Comparison of ENCODE assay signal across 17 mouse cellular contexts in genomic region chr11:29779409-29780026, GRCm38 (mm10). TPM values are rescaled to one million over a fixed set of nuclear protein-coding genes. Genes with fewer than 3 reads are reported as not detected.
A peak's percentile ranks its signal among the peaks of the same experiment; 100 is the strongest.
DNase-seq lines count a peak whose midpoint lies in the region; TF ChIP-seq lines count a peak whose summit lies in the region.
"Had no signal": no experiment of that assay in that cellular context is flagged by ENCODE, and none has a peak within 500 bp of the region (broad histone marks: within the 10 kb centered on the region; RNA-seq: fewer than 3 reads in every experiment).

No protein-coding gene starts in this region.

- H3K9me3 ChIP-seq in CH12.LX (replicated peaks; ENCODE audit: low read length), result peaks cover 3% of the 10 kb centered on the region
- H3K9me3 ChIP-seq: embryonic facial prominence, embryonic 15.5 days; forebrain, embryonic 10.5 days; heart, embryonic 13.5 days had no signal

- 0 out of 2 replicates have a peak overlapping the region, but pooled peaks have one; percentile 3 for H3K27ac ChIP-seq in layer of hippocampus, adult 2 months
- peak overlapping the region; percentile 32; the same call in 1 of the 2 replicates for H3K27ac ChIP-seq in CH12.LX (ENCODE audit: insufficient read depth, low read depth)
- H3K27ac ChIP-seq: embryonic facial prominence, embryonic 15.5 days; forebrain, embryonic 10.5 days had no signal

- H3K4me3 ChIP-seq in layer of hippocampus, adult 2 months, result no peak overlapping the region
- H3K4me3 ChIP-seq in CH12.LX (replicated peaks in 1 of 3; ENCODE audit: low read depth in 2 of 3, low read length in 2 of 3, poor library complexity in 1 of 3), result no peak overlapping the region
- H3K4me3 ChIP-seq: embryonic facial prominence, embryonic 15.5 days; erythroblast, embryonic 14.5 days; forebrain, embryonic 10.5 days; heart, embryonic 13.5 days had no signal

- no peaks in the 10 kb centered on the region for H3K79me2 ChIP-seq in CH12.LX (replicated peaks; ENCODE audit: control insufficient read depth, extremely low read depth, insufficient read depth, poor library complexity, severe bottlenecking)

- in situ Hi-C loops in CH12.LX (cut with MboI; ENCODE audit: low pct_ligation_motif_present, low pct_unique_long_range_greater_than_20kb, low sequenced_read_pairs), result no loop called here

- dilution Hi-C loops in CH12.LX (cut with MboI; ENCODE audit: extremely low pct_ligation_motif_present, extremely low pct_unique_long_range_greater_than_20kb, low sequenced_read_pairs), result no loop called here

- TF ChIP-seq CTCF in layer of hippocampus, adult 2 months (conservative IDR thresholded peaks at IDR 0.05), result no peak
- TF ChIP-seq CTCF in CH12.LX (conservative IDR thresholded peaks at IDR 0.05 in 1 of 2, IDR thresholded peaks at IDR 0.05 in 1 of 2; ENCODE audit: low read depth in 2 of 2, low read length in 2 of 2), result no peak

- H3K27me3 ChIP-seq in CH12.LX (replicated peaks), result no peaks in the 10 kb centered on the region
- H3K27me3 ChIP-seq: embryonic facial prominence, embryonic 15.5 days; heart, embryonic 13.5 days had no signal

- TF ChIP-seq POLR2A in CH12.LX (IDR thresholded peaks at IDR 0.05; ENCODE audit: low read depth, low read length), result peak; percentile 25; the same call in 1 of the 2 replicates

- peak; percentile 15 for TF ChIP-seq RAD21 in CH12.LX (IDR thresholded peaks at IDR 0.05; ENCODE audit: low read depth, low read length)

- H3K4me2 ChIP-seq in CH12.LX (ENCODE audit: insufficient read depth, low read depth, poor library complexity, severe bottlenecking), result peak overlapping the region; percentile 69
- H3K4me2 ChIP-seq: embryonic facial prominence, embryonic 15.5 days; heart, embryonic 13.5 days had no signal

- no peak for DNase-seq in layer of hippocampus, adult 2 months (ENCODE audit: low spot score in 2 of 2)
- DNase-seq in layer of hippocampus, adult 8-10 months (ENCODE audit: low spot score in 2 of 2), result no peak
- DNase-seq in CH12.LX (ENCODE audit: extremely low read depth) (peak; percentile 96), R1 (ENCODE audit: low read depth, low spot score) (peak; percentile 84)
- no peak for DNase-seq in frontal cortex, postnatal 25 days (ENCODE audit: low spot score in 2 of 2)
- DNase-seq in ovary, postnatal 10 days (ENCODE audit: low spot score), result no peak
- DNase-seq: adrenal gland, postnatal 10 days; cerebellum, adult 11 months; cerebellum, adult 8-10 months; cerebellum, postnatal 14 days; embryo, embryonic 11 days; gastrocnemius, postnatal 14 days; heart, postnatal 36 days had no signal

- H3K36me3 ChIP-seq in CH12.LX (replicated peaks in 1 of 2; ENCODE audit: control insufficient read depth in 1 of 2, insufficient read depth in 1 of 2, low read length in 1 of 2), result peaks cover 0 to 11% of the 10 kb centered on the region in 2 experiments
- H3K36me3 ChIP-seq: embryonic facial prominence, embryonic 15.5 days; forebrain, embryonic 10.5 days; heart, embryonic 13.5 days had no signal

- peaks cover 19 to 65% of the 10 kb centered on the region in 2 experiments for H3K4me1 ChIP-seq in CH12.LX (ENCODE audit: control insufficient read depth in 1 of 2, insufficient read depth in 2 of 2)
- H3K4me1 ChIP-seq: embryonic facial prominence, embryonic 15.5 days had no signal

- TF ChIP-seq EP300 in CH12.LX (IDR thresholded peaks at IDR 0.05; ENCODE audit: low read length), result peak; percentile 95

- no peak overlapping the region for H3K9ac ChIP-seq in CH12.LX (ENCODE audit: insufficient read depth, low read depth)
- H3K9ac ChIP-seq: embryonic facial prominence, embryonic 15.5 days; heart, embryonic 13.5 days had no signal

TF ChIP-seq in CH12.LX, 34 proteins besides CTCF, POLR2A, EP300 and RAD21:
- TF ChIP-seq POLR2AphosphoS2 (IDR thresholded peaks at IDR 0.05; ENCODE audit: low read depth, low read length) (no peak), ZKSCAN1 (IDR thresholded peaks at IDR 0.05; ENCODE audit: borderline replicate concordance, low read depth, low read length) (no peak), USF1 (IDR thresholded peaks at IDR 0.05; ENCODE audit: low read depth, low read length) (no peak), MAFK (IDR thresholded peaks at IDR 0.05; ENCODE audit: insufficient replicate concordance, low read length) (peak; percentile 89), PAX5 (IDR thresholded peaks at IDR 0.05; ENCODE audit: low read length) (no peak), BHLHE40 (IDR thresholded peaks at IDR 0.05; ENCODE audit: low read depth, low read length) (peak; percentile 94), MAZ (IDR thresholded peaks at IDR 0.05; ENCODE audit: low read depth, low read length) (peak; percentile 86; the same call in 1 of the 2 replicates), ETS1 (conservative IDR thresholded peaks at IDR 0.05; ENCODE audit: low read depth, low read length) (peak; percentile 92), SIN3A (IDR thresholded peaks at IDR 0.05; ENCODE audit: low read length) (peak; percentile 81; the same call in 1 of the 2 replicates), MAX (IDR thresholded peaks at IDR 0.05; ENCODE audit: low read length) (no peak; the same call in 1 of the 2 replicates), NRF1 (IDR thresholded peaks at IDR 0.05; ENCODE audit: low read depth, low read length) (0 out of 2 replicates have a peak, but pooled peaks have one; percentile 36), IRF4 (IDR thresholded peaks at IDR 0.05; ENCODE audit: low read depth, low read length) (peak; percentile 91), KAT2A (IDR thresholded peaks at IDR 0.05; ENCODE audit: insufficient replicate concordance, low read length) (no peak), JUND (conservative IDR thresholded peaks at IDR 0.05; ENCODE audit: low read depth, low read length) (peak; percentile 84), MXI1 (IDR thresholded peaks at IDR 0.05; ENCODE audit: low read depth, low read length) (peak; percentile 76), HCFC1 (IDR thresholded peaks at IDR 0.05; ENCODE audit: low read depth, low read length) (peak; percentile 41; the same call in 1 of the 2 replicates), ZNF384 (IDR thresholded peaks at IDR 0.05; ENCODE audit: low read depth, low read length) (peak; percentile 68; the same call in 1 of the 2 replicates), ELF1 (IDR thresholded peaks at IDR 0.05; ENCODE audit: low read depth, low read length) (0 out of 2 replicates have a peak, but pooled peaks have one; percentile 39), ZMIZ1 (IDR thresholded peaks at IDR 0.05; ENCODE audit: low read depth, low read length) (no peak), TBP (conservative IDR thresholded peaks at IDR 0.05; ENCODE audit: low read depth, low read length) (peak; percentile 75; the same call in 1 of the 2 replicates), ZC3H11A (IDR thresholded peaks at IDR 0.05; ENCODE audit: low read depth, low read length) (no peak), JUN (IDR thresholded peaks at IDR 0.05; ENCODE audit: insufficient read depth, low read depth, low read length) (peak; percentile 59; the same call in 1 of the 2 replicates), MEF2A (IDR thresholded peaks at IDR 0.05; ENCODE audit: borderline replicate concordance, low read depth, low read length) (peak; percentile 94), E2F4 (IDR thresholded peaks at IDR 0.05; ENCODE audit: insufficient replicate concordance, low read depth, low read length) (0 out of 2 replicates have a peak, but pooled peaks have one; percentile 23), TCF12 (IDR thresholded peaks at IDR 0.05; ENCODE audit: low read depth, low read length) (peak; percentile 93), NELFE (IDR thresholded peaks at IDR 0.05; ENCODE audit: low read depth, low read length) (no peak; the same call in 1 of the 2 replicates), CHD2 (IDR thresholded peaks at IDR 0.05; ENCODE audit: low read length) (peak; percentile 91), USF2 (conservative IDR thresholded peaks at IDR 0.05; ENCODE audit: low read depth, low read length) (no peak), GABPA (IDR thresholded peaks at IDR 0.05; ENCODE audit: insufficient replicate concordance, low read depth, low read length) (no peak), CHD1 (IDR thresholded peaks at IDR 0.05; ENCODE audit: low read depth, low read length) (peak; percentile 80; the same call in 1 of the 2 replicates), RCOR1 (conservative IDR thresholded peaks at IDR 0.05; ENCODE audit: low read depth, low read length) (peak; percentile 97), MYC (IDR thresholded peaks at IDR 0.05; ENCODE audit: low read depth, low read length) (peak; percentile 58; the same call in 1 of the 2 replicates), UBTF (IDR thresholded peaks at IDR 0.05; ENCODE audit: low read depth, low read length) (no peak), SMC3 (IDR thresholded peaks at IDR 0.05; ENCODE audit: low read depth, low read length) (peak; percentile 21)

RNA-seq across cellular contexts. Expression of gene 4931440F15Rik, which starts 46.0 kb away (rescaled TPM):
- total RNA-seq in layer of hippocampus, adult 2 months (2021), result 1 to 10 TPM; 2.4 to 3.1 TPM
- total RNA-seq in layer of hippocampus, adult 8-10 months (2022), result 1 to 10 TPM; 2.5 to 3.2 (median 2.7) TPM
- total RNA-seq in CH12.LX (2012; rRNA removed) (0.04 TPM in 1 of 2 replicates, not detected in the other), CH12.LX (2014; rRNA removed) (not detected in 2 replicates)
- polyA plus RNA-seq in CH12.LX (2012; ENCODE audit: insufficient read length, low read depth), result 0.08 TPM in 1 of 2 replicates, not detected in the other
- polyA plus RNA-seq: erythroblast, embryonic 14.5 days; forebrain, embryonic 10.5 days had no signal

Comparison
In these comparisons a context has a peak if more than half of its experiments do, and no peak if none do; other contexts are left out.
1. DNase-seq: peak in CH12.LX (single experiment) and R1 (single experiment); none in layer of hippocampus, adult 2 months (0 of 2), layer of hippocampus, adult 8-10 months (0 of 2), frontal cortex, postnatal 25 days (0 of 2) and ovary, postnatal 10 days (single experiment).